Mouse (Mus musculus) hindbrain, embryonic 11.5 days (tissue): Measurements from ENCODE around the gene Eml5. TPM values are rescaled to one million over a fixed set of nuclear protein-coding genes. Genes with fewer than 3 reads are reported as not detected.

Experiments used
- ATAC-seq: fragments of 200-750 bp; cut with Nextera tagmentation; 2 replicates; pipeline ENCODE4 v1.8.0; 2017; ENCODE audit warnings: mild to moderate bottlenecking, moderate TSS enrichment, moderate library complexity; ENCODE audit not compliant: low FRiP score
- DNase-seq: peaks from one replicate; pipeline ENCODE4 v3.0.0-alpha.2; 2015; ENCODE audit warnings: low spot score
- H3K27ac ChIP-seq: fragments of 300-500 bp; sonication (generic); 2 replicates; pipeline ENCODE4 v1.5.1; 2014; ENCODE audit warnings: mild to moderate bottlenecking, low read depth, low read length
- H3K27me3 ChIP-seq: fragments of 300-500 bp; sonication (generic); 2 replicates; pipeline ENCODE4 v1.6.1; 2014; ENCODE audit warnings: mild to moderate bottlenecking, low read length, moderate library complexity, mixed read lengths; ENCODE audit not compliant: control insufficient read depth, insufficient read depth
- H3K36me3 ChIP-seq: fragments of 300-500 bp; sonication (generic); 2 replicates; pipeline ENCODE4 v1.6.1; 2014; ENCODE audit warnings: mild to moderate bottlenecking, low read length, moderate library complexity, mixed read lengths; ENCODE audit not compliant: control insufficient read depth, insufficient read depth
- H3K4me1 ChIP-seq: fragments of 300-500 bp; sonication (generic); replicated peaks from 2 replicates; pipeline ENCODE4 v1.6.1; 2014; ENCODE audit warnings: low read length, mixed read lengths; ENCODE audit not compliant: control insufficient read depth, insufficient read depth
- H3K4me2 ChIP-seq: fragments of 300-500 bp; sonication (generic); replicated peaks from 2 replicates; pipeline ENCODE4 v1.6.1; 2014; ENCODE audit warnings: mild to moderate bottlenecking, low read depth, low read length
- H3K4me3 ChIP-seq: fragments of 300-500 bp; sonication (generic); 2 replicates; pipeline ENCODE4 v1.5.1; 2014; ENCODE audit warnings: low read depth, low read length
- H3K9ac ChIP-seq: fragments of 300-500 bp; sonication (generic); 2 replicates; pipeline ENCODE4 v1.6.1; 2014; ENCODE audit warnings: low read depth, low read length
- H3K9me3 ChIP-seq: fragments of 300-500 bp; sonication (generic); 2 replicates; pipeline ENCODE4 v1.6.1; 2016; ENCODE audit warnings: low read length; ENCODE audit not compliant: control insufficient read depth
- WGBS: fragments of 180-500 bp; shearing (Covaris S2); extraction: QIAGEN DNeasy Blood & Tissue Kit; methylation state at CpG from one replicate; pipeline ENCODE4 v1.1.7; 2014; 5-methylcytosine and 5-hydroxymethylcytosine counted together
- polyA plus RNA-seq: library from polyadenylated mRNA; unstranded; fragments of >200 nt; fragmentation: Nextera tagmentation; extraction: Ambion mirVana; gene quantifications from 2 replicates; pipeline ENCODE4 v1.2.1, GENCODE M21; 2014

Gene Eml5
- polyA plus RNA-seq, result 15.8 and 21.9 TPM in 2 replicates

- Histone ChIP-seq H3K27ac (peak within 1 kb of the TSS; percentile 82), H3K9ac (peak within 1 kb of the TSS; percentile 60), H3K36me3 (no peaks in the 10 kb centered on the region), H3K4me1 (no peaks in the 10 kb centered on the region), H3K4me3 (peak within 1 kb of the TSS; percentile 69), H3K9me3 (no peaks in the 10 kb centered on the region), H3K4me2 (peak within 1 kb of the TSS; percentile 64), H3K27me3 (no peaks in the 10 kb centered on the region)
- under 1% methylated on average over 57 of the region's 101 CpGs for WGBS
- DNase-seq (peak; percentile 92), ATAC-seq (peak; percentile 92)
Measured at GRCm38 (mm10) chr12:98900881-98901801, at the start of gene Eml5. Gene Eml5, minus strand, starts transcription at chr12:98901484.

- Histone ChIP-seq H3K9me3 (no peaks in the 10 kb centered on the region), H3K27ac (no peak overlapping the region), H3K36me3 (no peaks in the 10 kb centered on the region), H3K4me3 (no peak overlapping the region), H3K4me1 (no peaks in the 10 kb centered on the region), H3K4me2 (no peak overlapping the region), H3K27me3 (no peaks in the 10 kb centered on the region), H3K9ac (no peak overlapping the region)
- WGBS, result 94% methylated on average over 1 of the region's 1 CpGs
- DNase-seq (no peak), ATAC-seq (no peak)
Measured at GRCm38 (mm10) chr12:98932856-98933255, 31.6 kb upstream of the Eml5 start.

- 89% methylated on average over 4 of the region's 4 CpGs for WGBS
- Histone ChIP-seq H3K4me2 (no peak overlapping the region), H3K4me3 (no peak overlapping the region), H3K9me3 (no peaks in the 10 kb centered on the region), H3K27me3 (no peaks in the 10 kb centered on the region), H3K36me3 (no peaks in the 10 kb centered on the region), H3K4me1 (no peaks in the 10 kb centered on the region), H3K9ac (no peak overlapping the region), H3K27ac (no peak overlapping the region)
- DNase-seq (no peak), ATAC-seq (no peak)
Measured at GRCm38 (mm10) chr12:98932441-98932840, 31.2 kb upstream of the Eml5 start.

DNA sequence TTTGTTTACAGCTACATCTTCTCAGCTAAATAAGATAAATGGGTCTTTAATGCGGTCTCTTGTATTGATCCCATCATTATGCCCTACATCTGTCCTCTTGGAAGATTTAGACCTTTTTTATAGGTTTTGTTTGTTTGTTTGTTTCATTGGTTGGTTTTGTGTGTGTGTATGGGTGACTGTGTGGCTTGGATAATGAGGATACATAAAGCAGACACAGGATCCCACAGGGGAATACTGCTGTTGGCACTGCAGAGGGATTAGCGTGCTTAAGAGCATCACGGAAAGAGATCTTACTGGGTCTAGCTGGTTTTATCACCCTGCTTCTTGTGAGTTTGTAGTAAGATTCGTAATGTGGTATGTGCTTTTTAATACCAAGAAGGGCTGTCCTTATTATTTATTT, 29.9 kb upstream of the Eml5 start:
- Histone ChIP-seq H3K27ac (no peak overlapping the region), H3K36me3 (no peaks in the 10 kb centered on the region), H3K9ac (no peak overlapping the region), H3K4me2 (no peak overlapping the region), H3K4me3 (no peak overlapping the region), H3K27me3 (no peaks in the 10 kb centered on the region), H3K4me1 (no peaks in the 10 kb centered on the region), H3K9me3 (no peaks in the 10 kb centered on the region)
- no peak for ATAC-seq
- WGBS, result 81% methylated on average over 4 of the region's 4 CpGs
- DNase-seq, result no peak

DNA sequence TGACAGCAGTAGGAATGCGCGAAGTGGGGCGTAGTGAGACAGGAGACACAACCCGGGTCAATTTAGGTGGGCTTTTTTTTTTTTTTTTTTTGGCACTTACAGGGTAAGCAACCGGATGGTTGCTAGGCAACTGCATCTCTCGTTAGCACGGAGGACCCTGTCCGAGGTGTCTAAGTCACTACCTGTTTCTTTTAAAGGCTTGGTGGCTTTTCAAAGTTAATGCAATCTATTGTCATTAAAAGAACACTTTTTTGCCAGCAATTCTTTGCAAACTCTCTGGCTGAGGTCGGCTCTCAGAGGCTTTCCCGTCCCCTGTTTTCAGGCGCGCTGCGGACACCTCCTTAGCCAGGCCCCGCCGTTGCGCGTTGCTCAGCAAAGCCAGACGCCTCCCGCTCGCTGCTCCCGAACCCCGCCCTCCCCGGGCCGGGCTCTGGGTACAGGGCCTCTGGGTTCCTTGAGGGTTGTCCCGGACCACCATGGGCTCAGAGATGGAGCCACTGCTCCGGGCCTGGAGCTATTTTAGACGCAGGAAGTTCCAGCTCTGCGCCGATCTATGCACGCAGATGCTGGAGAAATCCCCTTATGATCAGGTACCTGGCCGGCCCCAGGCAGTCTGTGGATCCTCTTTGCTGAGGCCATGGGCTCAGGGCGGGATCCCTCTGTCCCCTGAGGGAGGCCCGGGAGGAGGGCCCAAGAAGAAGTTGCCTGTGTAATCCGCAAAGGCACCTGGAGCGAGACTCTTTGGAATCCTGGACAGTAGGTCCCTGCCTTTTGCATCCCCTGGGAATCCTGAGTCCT, 19.1 kb upstream of the Eml5 start, which contains the start of gene Ttc8:
Ttc8 (plus strand) TSS at position 381 of the 798 bp plus-strand sequence.
- Histone ChIP-seq H3K9ac (peak within 1 kb of the TSS; percentile 82), H3K27ac (peak within 1 kb of the TSS; percentile 85)
- peak; percentile 99 for ATAC-seq

GRCm38 (mm10) chr12:98910096-98910495, 8.8 kb upstream of the Eml5 start:
- Histone ChIP-seq H3K27me3 (no peaks in the 10 kb centered on the region), H3K9me3 (no peaks in the 10 kb centered on the region), H3K4me3 (no peak overlapping the region), H3K36me3 (no peaks in the 10 kb centered on the region), H3K27ac (no peak overlapping the region), H3K4me2 (no peak overlapping the region), H3K9ac (no peak overlapping the region), H3K4me1 (no peaks in the 10 kb centered on the region)
- 74% methylated on average over 9 of the region's 9 CpGs for WGBS
- ATAC-seq (no peak), DNase-seq (no peak)

More for the DNA sequence above, 19.1 kb upstream of the Eml5 start, which contains the start of gene Ttc8:
- Histone ChIP-seq H3K4me1 (no peaks in the 10 kb centered on the region), H3K36me3 (no peaks in the 10 kb centered on the region), H3K9me3 (no peaks in the 10 kb centered on the region), H3K4me3 (peak within 1 kb of the TSS; percentile 72), H3K27me3 (no peaks in the 10 kb centered on the region), H3K4me2 (peak within 1 kb of the TSS; percentile 52)
- WGBS, result under 1% methylated on average over 35 of the region's 35 CpGs
- DNase-seq, result peak; percentile 93

GRCm38 (mm10) chr12:98905466-98905865, 4.2 kb upstream of the Eml5 start:
- H3K9me3 ChIP-seq, result no peaks in the 10 kb centered on the region
- ATAC-seq (no peak), DNase-seq (no peak)
- WGBS, result 72% methylated on average over 5 of the region's 5 CpGs
- H3K4me1 ChIP-seq, result no peaks in the 10 kb centered on the region
- no peak overlapping the region for H3K4me2 ChIP-seq
- no peak overlapping the region for H3K9ac ChIP-seq
- no peaks in the 10 kb centered on the region for H3K36me3 ChIP-seq
- H3K27ac ChIP-seq, result no peak overlapping the region
- no peak overlapping the region for H3K4me3 ChIP-seq
- no peaks in the 10 kb centered on the region for H3K27me3 ChIP-seq

- no peaks in the 10 kb centered on the region for H3K27me3 ChIP-seq
- DNase-seq, result peak; percentile 67
- no peaks in the 10 kb centered on the region for H3K9me3 ChIP-seq
- H3K27ac ChIP-seq, result peak overlapping the region; percentile 82
- H3K4me3 ChIP-seq, result peak overlapping the region; percentile 69
- WGBS, result 2% methylated on average over 31 of the region's 31 CpGs
- H3K4me1 ChIP-seq, result no peaks in the 10 kb centered on the region
- H3K9ac ChIP-seq, result peak overlapping the region; percentile 60
- ATAC-seq, result peak; percentile 49
- peak overlapping the region; percentile 64 for H3K4me2 ChIP-seq
- no peaks in the 10 kb centered on the region for H3K36me3 ChIP-seq
Measured at GRCm38 (mm10) chr12:98900341-98900880, 873 bp downstream of the Eml5 start.
